Mouse (Mus musculus) small intestine, adult 2 months (tissue): ENCODE results near the gene Mansc1.

ENCODE experiments used
- CTCF ChIP-seq: fragments of 200-500 bp; IDR thresholded peaks from 2 replicates; pipeline ENCODE4 v1.5.1; 2012; ENCODE audit warnings: low read depth, mild to moderate bottlenecking, control low read depth, inconsistent platforms, low read length, moderate library complexity, mixed read lengths; ENCODE audit not compliant: insufficient replicate concordance, insufficient read length; ENCODE audit errors: extremely low read depth
- POLR2A ChIP-seq: fragments of 200-500 bp; IDR thresholded peaks from 2 replicates; pipeline ENCODE4 v1.6.1; 2012; ENCODE audit warnings: low read depth, mild to moderate bottlenecking, control low read depth, inconsistent platforms, low read length, moderate library complexity

DNA sequence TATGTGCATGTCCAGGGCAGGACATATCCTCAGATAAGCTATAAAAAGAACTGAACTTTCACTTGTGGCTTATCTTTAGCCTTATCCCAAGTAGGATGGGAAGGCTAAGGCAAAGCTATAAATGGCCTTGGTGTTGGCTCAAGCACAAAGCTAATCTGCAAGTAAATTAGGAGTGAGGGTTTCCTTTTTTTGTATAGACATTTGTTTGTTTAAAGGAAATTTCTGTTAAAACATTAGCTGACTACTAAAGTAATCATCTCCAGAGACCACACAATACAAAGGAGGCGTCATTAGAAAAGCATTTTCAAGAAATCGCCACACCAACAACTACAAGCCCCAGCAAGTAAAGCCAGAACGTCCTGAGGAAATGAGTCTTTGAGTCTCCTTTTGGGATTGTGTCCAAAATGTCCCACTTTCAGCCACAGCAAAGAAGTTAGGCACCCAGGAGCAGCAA lies 57.0 kb downstream of the Mansc1 start:
- no peak for TF ChIP-seq CTCF
- TF ChIP-seq POLR2A: no peak
